Mouse (Mus musculus): Measurements from ENCODE around the gene Fxr2.

- TF ChIP-seq CTCF (IDR thresholded peaks at IDR 0.05; ENCODE audit: low read depth, low read length), result no peak
- TF ChIP-seq POLR2A (IDR thresholded peaks at IDR 0.05; ENCODE audit: extremely low read depth, insufficient read depth, low read length), result no peak
Observed at GRCm38 (mm10) chr11:69656065-69656455, 23.3 kb downstream of the Fxr2 start.
